Mouse (Mus musculus): ENCODE results near the gene Tmem164. TPM values are rescaled to one million over a fixed set of nuclear protein-coding genes. Genes with fewer than 3 reads are reported as not detected.
"Not testable (repeated sequence)": the region's sequence is repeated elsewhere in the genome, so short reads cannot be mapped to it uniquely, and the experiment has no call there.

Tmem164 gene
- 83.8 and 84.0 TPM in 2 replicates for total RNA-seq (2017)

GRCm38 (mm10) chrX:142681056-142681615 is at the start of gene Tmem164:
Gene Tmem164, plus strand, starts transcription at chrX:142681406.
- peak; percentile 68 for ATAC-seq (ENCODE audit: extremely low read depth, insufficient number of reproducible peaks, low FRiP score, poor library complexity, severe bottlenecking)

GRCm38 (mm10) chrX:142632990-142633389 is 48.2 kb upstream of the Tmem164 start:
- not testable (repeated sequence) for ATAC-seq (ENCODE audit: extremely low read depth, insufficient number of reproducible peaks, low FRiP score, poor library complexity, severe bottlenecking)

GRCm38 (mm10) chrX:142647202-142647601 is 34.0 kb upstream of the Tmem164 start:
- ATAC-seq (ENCODE audit: extremely low read depth, insufficient number of reproducible peaks, low FRiP score, poor library complexity, severe bottlenecking), result no peak

- no peak for ATAC-seq (ENCODE audit: extremely low read depth, insufficient number of reproducible peaks, low FRiP score, poor library complexity, severe bottlenecking)
These were observed 31.0 kb upstream of the Tmem164 start for GRCm38 (mm10) chrX:142650117-142650764.

GRCm38 (mm10) chrX:142664704-142665422 is 16.3 kb upstream of the Tmem164 start:
- no peak for ATAC-seq (ENCODE audit: extremely low read depth, insufficient number of reproducible peaks, low FRiP score, poor library complexity, severe bottlenecking)

- no peak for ATAC-seq (ENCODE audit: extremely low read depth, insufficient number of reproducible peaks, low FRiP score, poor library complexity, severe bottlenecking)
These were observed 15.8 kb upstream of the Tmem164 start for GRCm38 (mm10) chrX:142665423-142665805.

GRCm38 (mm10) chrX:142669312-142670091 is 11.7 kb upstream of the Tmem164 start:
- ATAC-seq (ENCODE audit: extremely low read depth, insufficient number of reproducible peaks, low FRiP score, poor library complexity, severe bottlenecking), result no peak

GRCm38 (mm10) chrX:142670121-142670520 is 11.1 kb upstream of the Tmem164 start:
- ATAC-seq (ENCODE audit: extremely low read depth, insufficient number of reproducible peaks, low FRiP score, poor library complexity, severe bottlenecking), result no peak

GRCm38 (mm10) chrX:142671141-142671540 is 10.1 kb upstream of the Tmem164 start:
- no peak for ATAC-seq (ENCODE audit: extremely low read depth, insufficient number of reproducible peaks, low FRiP score, poor library complexity, severe bottlenecking)

GRCm38 (mm10) chrX:142672701-142673100 is 8.5 kb upstream of the Tmem164 start:
- ATAC-seq (ENCODE audit: extremely low read depth, insufficient number of reproducible peaks, low FRiP score, poor library complexity, severe bottlenecking), result no peak

GRCm38 (mm10) chrX:142677193-142677592 is 4.0 kb upstream of the Tmem164 start:
- ATAC-seq (ENCODE audit: extremely low read depth, insufficient number of reproducible peaks, low FRiP score, poor library complexity, severe bottlenecking), result no peak

GRCm38 (mm10) chrX:142678499-142679474 is 2.4 kb upstream of the Tmem164 start:
- ATAC-seq (ENCODE audit: extremely low read depth, insufficient number of reproducible peaks, low FRiP score, poor library complexity, severe bottlenecking), result no peak

- ATAC-seq (ENCODE audit: extremely low read depth, insufficient number of reproducible peaks, low FRiP score, poor library complexity, severe bottlenecking), result no peak
These were observed 1.5 kb upstream of the Tmem164 start for GRCm38 (mm10) chrX:142679502-142680250.

- ATAC-seq (ENCODE audit: extremely low read depth, insufficient number of reproducible peaks, low FRiP score, poor library complexity, severe bottlenecking), result peak; percentile 2; the same call in 1 of the 2 replicates
These were observed 683 bp upstream of the Tmem164 start for GRCm38 (mm10) chrX:142680391-142681055.

GRCm38 (mm10) chrX:142681616-142682141 is 473 bp downstream of the Tmem164 start:
- ATAC-seq (ENCODE audit: extremely low read depth, insufficient number of reproducible peaks, low FRiP score, poor library complexity, severe bottlenecking), result no peak

GRCm38 (mm10) chrX:142682176-142682820 is 1.1 kb downstream of the Tmem164 start:
- no peak for ATAC-seq (ENCODE audit: extremely low read depth, insufficient number of reproducible peaks, low FRiP score, poor library complexity, severe bottlenecking)

All from neutrophil, adult 5-6 weeks (primary cell).